Mouse (Mus musculus) neural tube, embryonic 10.5 days (tissue): Measurements from ENCODE around the gene Lrrc30.

Experiments
- DNase-seq: peaks from one replicate; pipeline ENCODE4 v3.0.0-alpha.2; 2017; ENCODE audit warnings: low spot score; ENCODE audit errors: extremely low spot score

The Lrrc30 gene

GRCm38 (mm10) chr17:67632676-67633339, at the start of gene Lrrc30:
TSS of gene Lrrc30 (minus strand) at chr17:67632723.
- DNase-seq: no peak

- DNase-seq: no peak
These were observed 48.6 kb upstream of the Lrrc30 start for GRCm38 (mm10) chr17:67681084-67681483.

GRCm38 (mm10) chr17:67678576-67678975, 46.1 kb upstream of the Lrrc30 start:
- DNase-seq: no peak

GRCm38 (mm10) chr17:67667981-67668380, 35.5 kb upstream of the Lrrc30 start:
- peak; percentile 77 for DNase-seq

GRCm38 (mm10) chr17:67666981-67667380, 34.5 kb upstream of the Lrrc30 start:
- no peak for DNase-seq

- DNase-seq: no peak
These were observed 31.8 kb upstream of the Lrrc30 start for GRCm38 (mm10) chr17:67664299-67664698.

- peak; percentile 44 for DNase-seq
These were observed 19.0 kb upstream of the Lrrc30 start for GRCm38 (mm10) chr17:67651506-67651905.

GRCm38 (mm10) chr17:67641627-67642026, 9.1 kb upstream of the Lrrc30 start:
- no peak for DNase-seq

GRCm38 (mm10) chr17:67638119-67638810, 5.7 kb upstream of the Lrrc30 start:
- no peak for DNase-seq

- no peak for DNase-seq
These were observed 4.4 kb upstream of the Lrrc30 start for GRCm38 (mm10) chr17:67636951-67637350.

GRCm38 (mm10) chr17:67636304-67636703, 3.8 kb upstream of the Lrrc30 start:
- DNase-seq: no peak

- DNase-seq: no peak
These were observed 2.8 kb downstream of the Lrrc30 start for GRCm38 (mm10) chr17:67629746-67630145.

- no peak for DNase-seq
These were observed 3.3 kb downstream of the Lrrc30 start for GRCm38 (mm10) chr17:67629211-67629657.

- no peak for DNase-seq
These were observed 4.0 kb downstream of the Lrrc30 start for GRCm38 (mm10) chr17:67628475-67628874.

GRCm38 (mm10) chr17:67625431-67625830, 7.1 kb downstream of the Lrrc30 start:
- DNase-seq: no peak

GRCm38 (mm10) chr17:67619001-67619400, 13.5 kb downstream of the Lrrc30 start:
- no peak for DNase-seq

- no peak for DNase-seq
These were observed 18.1 kb downstream of the Lrrc30 start for GRCm38 (mm10) chr17:67614381-67614780.

GRCm38 (mm10) chr17:67612576-67612975, 19.9 kb downstream of the Lrrc30 start:
- no peak for DNase-seq

- DNase-seq: no peak
These were observed 20.4 kb downstream of the Lrrc30 start for GRCm38 (mm10) chr17:67612151-67612550.

- no peak for DNase-seq
These were observed 28.1 kb downstream of the Lrrc30 start for GRCm38 (mm10) chr17:67604446-67604845.

GRCm38 (mm10) chr17:67602556-67602955, 30.0 kb downstream of the Lrrc30 start:
- DNase-seq: no peak

GRCm38 (mm10) chr17:67584937-67585579, 47.5 kb downstream of the Lrrc30 start:
- peak; percentile 78 for DNase-seq
